Mouse (Mus musculus) forebrain, postnatal 0 days (tissue): ENCODE results near the gene Taar7f. TPM values are rescaled to one million over a fixed set of nuclear protein-coding genes. Genes with fewer than 3 reads are reported as not detected.
"Not testable (repeated sequence)": the region's sequence is repeated elsewhere in the genome, so short reads cannot be mapped to it uniquely, and the experiment has no call there.

Experiments used
- ATAC-seq: fragments of 200-750 bp; cut with Nextera tagmentation; 2 replicates; pipeline ENCODE4 v1.8.0; 2017; ENCODE audit warnings: mild to moderate bottlenecking, moderate library complexity
- DNase-seq: peaks from one replicate; pipeline ENCODE4 v3.0.0-alpha.2; 2015
- H3K27ac ChIP-seq: fragments of 300-500 bp; sonication (generic); 2 replicates; pipeline ENCODE4 v1.5.1; 2014; ENCODE audit warnings: low read depth, mild to moderate bottlenecking, antibody characterized with exemption, low read length, moderate library complexity, mixed read lengths
- H3K27me3 ChIP-seq: fragments of 300-500 bp; sonication (generic); 2 replicates; pipeline ENCODE4 v1.6.1; 2014; ENCODE audit warnings: mild to moderate bottlenecking, low read length, mixed read lengths; ENCODE audit not compliant: insufficient read depth
- H3K36me3 ChIP-seq: fragments of 300-500 bp; sonication (generic); 2 replicates; pipeline ENCODE4 v1.6.1; 2014; ENCODE audit warnings: mild to moderate bottlenecking, moderate library complexity; ENCODE audit not compliant: insufficient read depth
- H3K4me1 ChIP-seq: fragments of 300-500 bp; sonication (generic); 2 replicates; pipeline ENCODE4 v1.6.1; 2014; ENCODE audit warnings: antibody characterized with exemption; ENCODE audit not compliant: insufficient read depth
- H3K4me2 ChIP-seq: fragments of 300-500 bp; sonication (generic); 2 replicates; pipeline ENCODE4 v1.6.1; 2014; ENCODE audit warnings: low read depth, mild to moderate bottlenecking, moderate library complexity
- H3K4me3 ChIP-seq: fragments of 300-500 bp; sonication (generic); 2 replicates; pipeline ENCODE4 v1.5.1; 2014; ENCODE audit warnings: low read depth, low read length, mixed read lengths
- H3K9ac ChIP-seq: fragments of 300-500 bp; sonication (generic); 2 replicates; pipeline ENCODE4 v1.6.1; 2014; ENCODE audit warnings: mild to moderate bottlenecking
- H3K9me3 ChIP-seq: fragments of 300-500 bp; sonication (generic); 2 replicates; pipeline ENCODE4 v1.6.1; 2016; ENCODE audit warnings: low read length
- CTCF ChIP-seq: sonication (generic); IDR thresholded peaks from 2 replicates; pipeline ENCODE4 v1.5.1; 2016; ENCODE audit warnings: antibody characterized with exemption, control low read depth, low read depth
- WGBS: fragments of 180-500 bp; shearing (Covaris S2); extraction: QIAGEN DNeasy Blood & Tissue Kit; methylation state at CpG from one replicate; pipeline ENCODE4 v1.1.7; 2014; 5-methylcytosine and 5-hydroxymethylcytosine counted together
- polyA plus RNA-seq: library from polyadenylated mRNA; unstranded; fragments of >200 nt; fragmentation: Nextera tagmentation; extraction: Ambion mirVana; gene quantifications from 2 replicates; pipeline ENCODE4 v1.2.1, GENCODE M21; 2015
- total RNA-seq: library from RNA; depleted of rRNA; stranded (reverse); fragments of >200 nt; gene quantifications from 2 replicates; pipeline ENCODE4 v1.2.3, GENCODE M21; 2014; rRNA removed

Gene Taar7f
- total and polyA plus RNA-seq, 2 experiments from 2014 or later: not detected

- no peak for DNase-seq
- TF ChIP-seq CTCF: no peak
- no peaks in the 10 kb centered on the region for H3K36me3 ChIP-seq
Observed at GRCm38 (mm10) chr10:24086555-24086954, 37.2 kb downstream of the Taar7f start.

GRCm38 (mm10) chr10:24087168-24087567, 37.9 kb downstream of the Taar7f start:
- TF ChIP-seq CTCF: no peak
- 90% methylated on average over 2 of the region's 2 CpGs for WGBS
- H3K27ac ChIP-seq: no peak overlapping the region

More at GRCm38 (mm10) chr10:24086555-24086954, 37.2 kb downstream of the Taar7f start:
- no peak for ATAC-seq
- Histone ChIP-seq H3K9me3 (no peaks in the 10 kb centered on the region), H3K4me3 (no peak overlapping the region), H3K4me1 (no peaks in the 10 kb centered on the region), H3K4me2 (no peak overlapping the region), H3K9ac (no peak overlapping the region), H3K27ac (no peak overlapping the region), H3K27me3 (no peaks in the 10 kb centered on the region)
- WGBS: 89% methylated on average over 5 of the region's 5 CpGs

GRCm38 (mm10) chr10:24092194-24092593, 42.9 kb downstream of the Taar7f start, which contains the start of gene Taar8b:
Gene Taar8b, minus strand, starts transcription at chr10:24092294.
- no peak within 1 kb of the TSS for H3K4me3 ChIP-seq
- no peak for TF ChIP-seq CTCF

More at GRCm38 (mm10) chr10:24087168-24087567, 37.9 kb downstream of the Taar7f start:
- H3K9me3 ChIP-seq: no peaks in the 10 kb centered on the region
- H3K4me2 ChIP-seq: no peak overlapping the region
- H3K36me3 ChIP-seq: no peaks in the 10 kb centered on the region
- H3K4me1 ChIP-seq: no peaks in the 10 kb centered on the region
- H3K9ac ChIP-seq: no peak overlapping the region
- no peaks in the 10 kb centered on the region for H3K27me3 ChIP-seq
- no peak overlapping the region for H3K4me3 ChIP-seq
- ATAC-seq: no peak
- DNase-seq: no peak

GRCm38 (mm10) chr10:24097010-24097409, 47.7 kb downstream of the Taar7f start:
- DNase-seq, H3K27ac ChIP-seq, H3K4me1 ChIP-seq, H3K9ac ChIP-seq, H3K27me3 ChIP-seq, ATAC-seq, H3K4me3 ChIP-seq, H3K4me2 ChIP-seq, H3K36me3 ChIP-seq, H3K9me3 ChIP-seq: not testable (repeated sequence)
- WGBS: 68% methylated on average over 2 of the region's 2 CpGs

More at GRCm38 (mm10) chr10:24092194-24092593, 42.9 kb downstream of the Taar7f start, which contains the start of gene Taar8b:
- Histone ChIP-seq H3K9me3 (no peaks in the 10 kb centered on the region), H3K4me1 (no peaks in the 10 kb centered on the region), H3K27me3 (no peaks in the 10 kb centered on the region), H3K9ac (no peak within 1 kb of the TSS), H3K4me2 (no peak within 1 kb of the TSS), H3K36me3 (no peaks in the 10 kb centered on the region), H3K27ac (no peak within 1 kb of the TSS)
- no peak for ATAC-seq
- 79% methylated on average over 2 of the region's 2 CpGs for WGBS
- DNase-seq: no peak

Other genes with a start within 250 kb of the Taar7f start
- gene Vnn3, start 198.0 kb upstream of the Taar7f start, total RNA-seq: 0.10 TPM in 1 of 2 replicates, not detected in the other
- gene Vnn3, start 198.0 kb upstream of the Taar7f start, polyA plus RNA-seq: 0.10 TPM in 1 of 2 replicates, not detected in the other
- gene Vnn1, start 154.8 kb upstream of the Taar7f start, total RNA-seq: 0.38 and 0.43 TPM in 2 replicates
- gene Vnn1, start 154.8 kb upstream of the Taar7f start, polyA plus RNA-seq: 0.92 and 0.98 TPM in 2 replicates
- gene Taar1, start 129.2 kb upstream of the Taar7f start, total RNA-seq: not detected in 2 replicates
- gene Taar1, start 129.2 kb upstream of the Taar7f start, polyA plus RNA-seq: not detected in 2 replicates
- not detected in 2 replicates for gene Taar2, start 110.9 kb upstream of the Taar7f start, total RNA-seq
- gene Taar2, start 110.9 kb upstream of the Taar7f start, polyA plus RNA-seq: 0.15 and 0.19 TPM in 2 replicates
- not detected in 2 replicates for gene Taar3, start 100.0 kb upstream of the Taar7f start, total RNA-seq
- not detected in 2 replicates for gene Taar3, start 100.0 kb upstream of the Taar7f start, polyA plus RNA-seq
- not detected in 2 replicates for gene Taar4, start 89.0 kb upstream of the Taar7f start, total RNA-seq
- not detected in 2 replicates for gene Taar4, start 89.0 kb upstream of the Taar7f start, polyA plus RNA-seq
- gene Taar5, start 78.8 kb upstream of the Taar7f start, total RNA-seq: not detected in 2 replicates
- not detected in 2 replicates for gene Taar5, start 78.8 kb upstream of the Taar7f start, polyA plus RNA-seq
- gene Taar6, start 63.9 kb upstream of the Taar7f start, total RNA-seq: not detected in 2 replicates
- gene Taar6, start 63.9 kb upstream of the Taar7f start, polyA plus RNA-seq: not detected in 2 replicates
- not detected in 2 replicates for gene Taar7a, start 56.0 kb upstream of the Taar7f start, total RNA-seq
- not detected in 2 replicates for gene Taar7a, start 56.0 kb upstream of the Taar7f start, polyA plus RNA-seq
- not detected in 2 replicates for gene Taar7b, start 49.6 kb upstream of the Taar7f start, total RNA-seq
- not detected in 2 replicates for gene Taar7b, start 49.6 kb upstream of the Taar7f start, polyA plus RNA-seq
- not detected in 2 replicates for gene Taar7d, start 22.3 kb upstream of the Taar7f start, total RNA-seq
- not detected in 2 replicates for gene Taar7d, start 22.3 kb upstream of the Taar7f start, polyA plus RNA-seq
- gene Taar7e, start 11.9 kb upstream of the Taar7f start, total RNA-seq: not detected in 2 replicates
- not detected in 2 replicates for gene Taar7e, start 11.9 kb upstream of the Taar7f start, polyA plus RNA-seq
- gene Taar8a, start 27.0 kb downstream of the Taar7f start, total RNA-seq: not detected in 2 replicates
- not detected in 2 replicates for gene Taar8a, start 27.0 kb downstream of the Taar7f start, polyA plus RNA-seq
- not detected in 2 replicates for gene Taar8b, start 42.8 kb downstream of the Taar7f start, total RNA-seq
- not detected in 2 replicates for gene Taar8b, start 42.8 kb downstream of the Taar7f start, polyA plus RNA-seq
- gene Taar8c, start 52.4 kb downstream of the Taar7f start, total RNA-seq: not detected in 2 replicates
- not detected in 2 replicates for gene Taar8c, start 52.4 kb downstream of the Taar7f start, polyA plus RNA-seq
- not detected in 2 replicates for gene Taar9, start 60.0 kb downstream of the Taar7f start, total RNA-seq
- gene Taar9, start 60.0 kb downstream of the Taar7f start, polyA plus RNA-seq: not detected in 2 replicates
- gene Stx7, start 99.8 kb downstream of the Taar7f start, total RNA-seq: 160 and 169 TPM in 2 replicates
- 318 and 351 TPM in 2 replicates for gene Stx7, start 99.8 kb downstream of the Taar7f start, polyA plus RNA-seq
- 5.1 and 10.2 TPM in 2 replicates for gene Moxd1, start 174.0 kb downstream of the Taar7f start, total RNA-seq
- 2.7 and 3.3 TPM in 2 replicates for gene Moxd1, start 174.0 kb downstream of the Taar7f start, polyA plus RNA-seq